Mouse (Mus musculus) small intestine, adult 2 months (tissue): ENCODE data around the gene Nup133.

Experiments
- CTCF ChIP-seq: fragments of 200-500 bp; IDR thresholded peaks from 2 replicates; pipeline ENCODE4 v1.5.1; 2012; ENCODE audit warnings: low read depth, mild to moderate bottlenecking, control low read depth, inconsistent platforms, low read length, moderate library complexity, mixed read lengths; ENCODE audit not compliant: insufficient replicate concordance, insufficient read length; ENCODE audit errors: extremely low read depth
- POLR2A ChIP-seq: fragments of 200-500 bp; IDR thresholded peaks from 2 replicates; pipeline ENCODE4 v1.6.1; 2012; ENCODE audit warnings: low read depth, mild to moderate bottlenecking, control low read depth, inconsistent platforms, low read length, moderate library complexity

DNA sequence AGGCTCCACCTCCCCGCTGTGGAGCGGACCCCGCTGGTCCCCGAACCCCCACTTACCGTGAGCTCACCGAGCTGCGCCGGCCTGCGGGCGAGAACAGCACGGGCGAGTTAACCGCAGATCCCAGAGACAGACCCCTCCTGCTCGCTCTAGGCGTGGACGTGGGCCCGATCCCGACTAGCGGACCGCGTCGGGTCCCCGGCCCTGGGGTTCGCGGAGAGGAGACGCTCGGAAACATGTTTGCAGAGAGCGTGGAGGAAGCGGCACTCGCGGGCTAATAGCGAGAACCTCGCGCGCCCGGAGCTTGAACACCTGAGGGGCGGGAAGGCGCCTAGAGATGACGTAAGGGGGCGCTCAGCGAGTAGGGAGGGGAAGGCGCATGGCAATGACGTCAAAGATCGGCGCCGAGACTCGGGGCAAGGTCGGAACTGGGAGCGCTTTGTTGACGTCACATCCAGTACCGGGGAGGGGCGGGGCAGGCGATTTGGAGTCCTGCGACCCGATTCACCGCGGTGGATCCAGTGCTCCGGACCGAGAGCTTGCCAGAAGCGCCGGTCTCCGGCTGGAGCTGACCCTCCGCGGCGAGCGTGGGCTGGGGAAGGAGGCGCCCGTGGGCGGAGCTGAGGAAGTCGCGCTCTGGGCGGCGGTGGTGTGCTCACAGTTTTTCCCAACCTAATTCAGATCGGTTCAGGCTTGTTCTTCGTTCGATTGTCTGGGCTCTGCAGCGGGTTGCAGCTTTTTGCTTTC is at the start of gene Nup133:
- no peak for TF ChIP-seq CTCF
- no peak for TF ChIP-seq POLR2A
